In genomic region chr9:21748033-21748432, GRCm38 (mm10) we compare ENCODE assay signal across 8 mouse cellular contexts. TPM values are rescaled to one million over a fixed set of nuclear protein-coding genes. Genes with fewer than 3 reads are reported as not detected.
DNase-seq lines count a peak whose midpoint lies in the region; ATAC-seq lines count a peak whose summit lies in the region.

No protein-coding gene starts in this region.

- no peaks in the 10 kb centered on the region for H3K9me3 ChIP-seq in heart, embryonic 10.5 days
- no peaks in the 10 kb centered on the region for H3K9me3 ChIP-seq in kidney, embryonic 16.5 days (ENCODE audit: low read length)

- intact Hi-C loops in left cerebral cortex, postnatal 14 days (cut with DNase I): no loop called here
- intact Hi-C loops in gastrocnemius, postnatal 14 days (cut with DNase I; ENCODE audit: low total_unique reads): loop anchor here (5.0 to 10.0 kb wide), 2 partner anchors 54 to 127 kb away; no protein-coding TSS in a partner anchor

- peaks cover 78% of the 10 kb centered on the region for H3K36me3 ChIP-seq in heart, embryonic 10.5 days
- peaks cover 54% of the 10 kb centered on the region for H3K36me3 ChIP-seq in kidney, embryonic 16.5 days (ENCODE audit: insufficient read depth, low read length)

- 46% methylated on average over 7 of the region's 7 CpGs for WGBS in heart, embryonic 10.5 days
- 45% methylated on average over 7 of the region's 7 CpGs for WGBS in kidney, embryonic 16.5 days

- peak; percentile 33; the same call in 1 of the 2 replicates for ATAC-seq in kidney, embryonic 16.5 days (ENCODE audit: low FRiP score, low TSS enrichment)

- H3K27me3 ChIP-seq in heart, embryonic 10.5 days (ENCODE audit: insufficient read depth, poor library complexity, severe bottlenecking): no peaks in the 10 kb centered on the region
- H3K27me3 ChIP-seq in kidney, embryonic 16.5 days (ENCODE audit: insufficient read depth, low read length): no peaks in the 10 kb centered on the region

- H3K27ac ChIP-seq in heart, embryonic 10.5 days: peak overlapping the region; percentile 67; the same call in 1 of the 2 replicates
- peak overlapping the region; percentile 57; the same call in 1 of the 2 replicates for H3K27ac ChIP-seq in kidney, embryonic 16.5 days (ENCODE audit: low read length)

- DNase-seq in layer of hippocampus, adult 9-11 months: peak; percentile 47
- no peak for DNase-seq in layer of hippocampus, postnatal 14 days (ENCODE audit: low spot score in 2 of 2)
- peak; percentile 78 to 82 for DNase-seq in adrenal gland, postnatal 36 days
- no peak for DNase-seq in heart, embryonic 10.5 days (ENCODE audit: low spot score)
- peak; percentile 35 for DNase-seq in ovary, postnatal 14 days (ENCODE audit: low spot score)
- no peak for DNase-seq in left cerebral cortex, postnatal 14 days (ENCODE audit: low spot score in 2 of 2)
- DNase-seq in gastrocnemius, postnatal 14 days: no peak

- H3K4me1 ChIP-seq in heart, embryonic 10.5 days: peaks cover 33% of the 10 kb centered on the region
- peaks cover 17% of the 10 kb centered on the region for H3K4me1 ChIP-seq in kidney, embryonic 16.5 days (ENCODE audit: insufficient read depth, low read length)

- no peak overlapping the region for H3K9ac ChIP-seq in kidney, embryonic 16.5 days (replicated peaks; ENCODE audit: low read length)

- H3K4me3 ChIP-seq in heart, embryonic 10.5 days: no peak overlapping the region
- H3K4me3 ChIP-seq in kidney, embryonic 16.5 days (ENCODE audit: low read length): no peak overlapping the region

- H3K4me2 ChIP-seq in kidney, embryonic 16.5 days (replicated peaks; ENCODE audit: low read depth, low read length): no peak overlapping the region

RNA-seq across cellular contexts. Expression of gene Spc24, which starts 12.1 kb away (rescaled TPM):
- total RNA-seq in layer of hippocampus, postnatal 14 days (2021): 1 to 10 TPM; 2.1 to 4.0 TPM
- total RNA-seq in adrenal gland, postnatal 36 days (2021): 1 to 10 TPM; 2.3 to 3.9 TPM
- polyA plus RNA-seq in heart, embryonic 10.5 days (2016; fragmentation: Nextera tagmentation; extraction: Ambion mirVana): 112 and 160 TPM in 2 replicates
- polyA plus RNA-seq in kidney, embryonic 16.5 days (2015; fragmentation: Nextera tagmentation; extraction: Ambion mirVana): 120 and 134 TPM in 2 replicates
- total RNA-seq in left cerebral cortex, postnatal 14 days (2021): 1 to 10 TPM; 2.6 to 2.7 TPM
- total RNA-seq in gastrocnemius, postnatal 14 days (2021): 1 to 10 TPM; 3.2 to 3.6 TPM

RNA-seq across cellular contexts. Expression of gene Ldlr, which starts 24.8 kb away (rescaled TPM):
- total RNA-seq in layer of hippocampus, postnatal 14 days (2021): 10 to 100 TPM; 20.2 to 21.0 TPM
- total RNA-seq in adrenal gland, postnatal 36 days (2021): 100 to 1,000 TPM; 119 to 184 TPM
- 36.6 and 42.9 TPM in 2 replicates for polyA plus RNA-seq in heart, embryonic 10.5 days (2016; fragmentation: Nextera tagmentation; extraction: Ambion mirVana)
- polyA plus RNA-seq in kidney, embryonic 16.5 days (2015; fragmentation: Nextera tagmentation; extraction: Ambion mirVana): 30.6 and 33.2 TPM in 2 replicates
- total RNA-seq in left cerebral cortex, postnatal 14 days (2021): 10 to 100 TPM; 13.5 to 16.7 TPM
- 1 to 10 TPM; 4.5 to 9.5 TPM for total RNA-seq in gastrocnemius, postnatal 14 days (2021)

RNA-seq across cellular contexts. Expression of gene Kank2, which starts 50.5 kb away (rescaled TPM):
- 1 to 10 TPM; 7.1 to 7.8 TPM for total RNA-seq in layer of hippocampus, postnatal 14 days (2021)
- 10 to 100 TPM; 31.2 to 38.3 TPM for total RNA-seq in adrenal gland, postnatal 36 days (2021)
- 16.4 and 16.9 TPM in 2 replicates for polyA plus RNA-seq in heart, embryonic 10.5 days (2016; fragmentation: Nextera tagmentation; extraction: Ambion mirVana)
- 18.7 and 19.7 TPM in 2 replicates for polyA plus RNA-seq in kidney, embryonic 16.5 days (2015; fragmentation: Nextera tagmentation; extraction: Ambion mirVana)
- 1 to 10 TPM; 7.4 to 7.6 TPM for total RNA-seq in left cerebral cortex, postnatal 14 days (2021)
- 10 to 100 TPM; 17.9 to 21.2 TPM for total RNA-seq in gastrocnemius, postnatal 14 days (2021)

Comparison
In these comparisons a context has a peak if more than half of its experiments do, and no peak if none do; other contexts are left out.
1. DNase-seq: peak in layer of hippocampus, adult 9-11 months (single experiment), adrenal gland, postnatal 36 days (2 of 2) and ovary, postnatal 14 days (single experiment); none in layer of hippocampus, postnatal 14 days (0 of 2), heart, embryonic 10.5 days (single experiment), left cerebral cortex, postnatal 14 days (0 of 2) and gastrocnemius, postnatal 14 days (single experiment).
2. RNA of gene Ldlr, which starts 24.8 kb away (total RNA-seq): 119 to 184 TPM in adrenal gland, postnatal 36 days; 20.2 to 21.0 TPM in layer of hippocampus, postnatal 14 days, 13.5 to 16.7 TPM in left cerebral cortex, postnatal 14 days and 4.5 to 9.5 TPM in gastrocnemius, postnatal 14 days; every median in the first group is over 4 times any median in the second.